Mouse (Mus musculus) limb, embryonic 11.5 days (tissue): ENCODE measurements around the gene Htr1f. TPM values are rescaled to one million over a fixed set of nuclear protein-coding genes. Genes with fewer than 3 reads are reported as not detected.
"Not testable (repeated sequence)": the region's sequence is repeated elsewhere in the genome, so short reads cannot be mapped to it uniquely, and the experiment has no call there.

Experiments used
- ATAC-seq: fragments of 200-750 bp; cut with Nextera tagmentation; 2 replicates; pipeline ENCODE4 v1.8.0; 2017; ENCODE audit warnings: low read depth; ENCODE audit not compliant: insufficient number of reproducible peaks, low FRiP score, low TSS enrichment
- DNase-seq: peaks from one replicate; pipeline ENCODE4 v3.0.0-alpha.2; 2015; ENCODE audit warnings: low spot score
- H3K27ac ChIP-seq: fragments of 300-500 bp; sonication (generic); replicated peaks from 2 replicates; pipeline ENCODE4 v1.5.1; 2014; ENCODE audit warnings: low read depth, mild to moderate bottlenecking, low read length
- H3K27me3 ChIP-seq: fragments of 300-500 bp; sonication (generic); 2 replicates; pipeline ENCODE4 v1.6.1; 2014; ENCODE audit warnings: mild to moderate bottlenecking, low read length, mixed read lengths; ENCODE audit not compliant: control insufficient read depth, insufficient read depth
- H3K36me3 ChIP-seq: fragments of 300-500 bp; sonication (generic); 2 replicates; pipeline ENCODE4 v1.6.1; 2014; ENCODE audit warnings: mild to moderate bottlenecking, low read length, moderate library complexity, mixed read lengths; ENCODE audit not compliant: control insufficient read depth, insufficient read depth
- H3K4me1 ChIP-seq: fragments of 300-500 bp; sonication (generic); 2 replicates; pipeline ENCODE4 v1.6.1; 2014; ENCODE audit warnings: low read length, mixed read lengths; ENCODE audit not compliant: control insufficient read depth, insufficient read depth
- H3K4me2 ChIP-seq: fragments of 300-500 bp; sonication (generic); 2 replicates; pipeline ENCODE4 v1.6.1; 2014; ENCODE audit warnings: low read depth, mild to moderate bottlenecking, moderate library complexity; ENCODE audit not compliant: severe bottlenecking
- H3K4me3 ChIP-seq: fragments of 300-500 bp; sonication (generic); 2 replicates; pipeline ENCODE4 v1.5.1; 2014; ENCODE audit warnings: low read depth, low read length
- H3K9ac ChIP-seq: fragments of 300-500 bp; sonication (generic); 2 replicates; pipeline ENCODE4 v1.6.1; 2014; ENCODE audit warnings: mild to moderate bottlenecking, low read length
- H3K9me3 ChIP-seq: fragments of 300-500 bp; sonication (generic); 2 replicates; pipeline ENCODE4 v1.6.1; 2016; ENCODE audit warnings: low read length; ENCODE audit not compliant: control insufficient read depth
- WGBS: fragments of 180-500 bp; shearing (Covaris S2); extraction: QIAGEN DNeasy Blood & Tissue Kit; methylation state at CpG from one replicate; pipeline ENCODE4 v1.1.7; 2014; 5-methylcytosine and 5-hydroxymethylcytosine counted together
- polyA plus RNA-seq: library from polyadenylated mRNA; unstranded; fragments of >200 nt; fragmentation: Nextera tagmentation; extraction: Ambion mirVana; gene quantifications from 2 replicates; pipeline ENCODE4 v1.2.1, GENCODE M21; 2014

Gene Htr1f
- polyA plus RNA-seq, 1 experiment from 2014 or later = not detected

GRCm38 (mm10) chr16:65037660-65038425 lies 67.8 kb downstream of the Htr1f start:
- WGBS = 91% methylated on average over 5 of the region's 5 CpGs

GRCm38 (mm10) chr16:65029675-65030074 lies 76.0 kb downstream of the Htr1f start:
- ATAC-seq (no peak), DNase-seq (no peak)
- H3K4me3 ChIP-seq = no peak overlapping the region
- WGBS = 98% methylated on average over 1 of the region's 1 CpGs
- H3K9ac ChIP-seq = no peak overlapping the region
- no peak overlapping the region for H3K27ac ChIP-seq
- no peaks in the 10 kb centered on the region for H3K4me1 ChIP-seq
- H3K9me3 ChIP-seq = no peaks in the 10 kb centered on the region
- H3K36me3 ChIP-seq = no peaks in the 10 kb centered on the region
- H3K4me2 ChIP-seq = no peak overlapping the region
- no peaks in the 10 kb centered on the region for H3K27me3 ChIP-seq

More at GRCm38 (mm10) chr16:65037660-65038425, 67.8 kb downstream of the Htr1f start:
- not testable (repeated sequence) for H3K4me2 ChIP-seq, H3K9ac ChIP-seq, DNase-seq, H3K27ac ChIP-seq, H3K36me3 ChIP-seq, H3K4me1 ChIP-seq, H3K27me3 ChIP-seq, H3K9me3 ChIP-seq, H3K4me3 ChIP-seq, ATAC-seq

GRCm38 (mm10) chr16:65022364-65022763 lies 83.3 kb downstream of the Htr1f start:
- Histone ChIP-seq H3K27me3 (no peaks in the 10 kb centered on the region), H3K27ac (no peak overlapping the region), H3K9me3 (no peaks in the 10 kb centered on the region), H3K36me3 (no peaks in the 10 kb centered on the region), H3K4me1 (no peaks in the 10 kb centered on the region), H3K9ac (no peak overlapping the region), H3K4me2 (no peak overlapping the region), H3K4me3 (no peak overlapping the region)
- ATAC-seq = no peak
- 80% methylated on average over 3 of the region's 3 CpGs for WGBS
- DNase-seq = no peak

GRCm38 (mm10) chr16:65018710-65019109 lies 86.9 kb downstream of the Htr1f start:
- no peaks in the 10 kb centered on the region for H3K27me3 ChIP-seq
- H3K9ac ChIP-seq = no peak overlapping the region
- DNase-seq = no peak
- ATAC-seq = no peak
- H3K36me3 ChIP-seq = no peaks in the 10 kb centered on the region
- no peaks in the 10 kb centered on the region for H3K4me1 ChIP-seq
- no peak overlapping the region for H3K4me3 ChIP-seq
- no peaks in the 10 kb centered on the region for H3K9me3 ChIP-seq
- no peak overlapping the region for H3K4me2 ChIP-seq
- no peak overlapping the region for H3K27ac ChIP-seq
- 95% methylated on average over 1 of the region's 1 CpGs for WGBS

- 32% methylated on average over 7 of the region's 7 CpGs for WGBS
- no peak for ATAC-seq
- Histone ChIP-seq H3K9me3 (no peaks in the 10 kb centered on the region), H3K9ac (no peak overlapping the region), H3K27ac (no peak overlapping the region), H3K4me1 (no peaks in the 10 kb centered on the region), H3K4me3 (no peak overlapping the region), H3K27me3 (no peaks in the 10 kb centered on the region), H3K36me3 (no peaks in the 10 kb centered on the region), H3K4me2 (no peak overlapping the region)
- no peak for DNase-seq
Observed at GRCm38 (mm10) chr16:65018134-65018533, 87.5 kb downstream of the Htr1f start.

- no peaks in the 10 kb centered on the region for H3K36me3 ChIP-seq
- ATAC-seq = no peak
- WGBS = 35% methylated on average over 1 of the region's 1 CpGs
- no peak overlapping the region for H3K9ac ChIP-seq
- no peaks in the 10 kb centered on the region for H3K9me3 ChIP-seq
- no peak overlapping the region for H3K27ac ChIP-seq
- H3K27me3 ChIP-seq = no peaks in the 10 kb centered on the region
- no peak overlapping the region for H3K4me2 ChIP-seq
- H3K4me1 ChIP-seq = no peaks in the 10 kb centered on the region
- H3K4me3 ChIP-seq = no peak overlapping the region
- DNase-seq = no peak
Observed at GRCm38 (mm10) chr16:65017566-65017965, 88.1 kb downstream of the Htr1f start.

- Histone ChIP-seq H3K9ac (no peak overlapping the region), H3K27ac (no peak overlapping the region), H3K27me3 (no peaks in the 10 kb centered on the region), H3K9me3 (no peaks in the 10 kb centered on the region), H3K4me1 (no peaks in the 10 kb centered on the region), H3K4me2 (no peak overlapping the region), H3K4me3 (no peak overlapping the region), H3K36me3 (no peaks in the 10 kb centered on the region)
- ATAC-seq (no peak), DNase-seq (no peak)
- 90% methylated on average over 4 of the region's 4 CpGs for whole genome bisulfite sequencing
Observed at GRCm38 (mm10) chr16:65015241-65015640, 90.4 kb downstream of the Htr1f start.

- DNase-seq (no peak), ATAC-seq (no peak)
- Histone ChIP-seq H3K27ac (no peak overlapping the region), H3K4me1 (no peaks in the 10 kb centered on the region), H3K4me3 (no peak overlapping the region), H3K27me3 (no peaks in the 10 kb centered on the region), H3K9me3 (no peaks in the 10 kb centered on the region), H3K9ac (no peak overlapping the region), H3K4me2 (no peak overlapping the region), H3K36me3 (no peaks in the 10 kb centered on the region)
- 76% methylated on average over 6 of the region's 6 CpGs for WGBS
Observed at GRCm38 (mm10) chr16:65001993-65002821, 103.4 kb downstream of the Htr1f start.
